ENCODE assay signal across 10 mouse cellular contexts in genomic region chr12:31560002-31560401, GRCm38 (mm10). TPM values are rescaled to one million over a fixed set of nuclear protein-coding genes. Genes with fewer than 3 reads are reported as not detected.
A peak's percentile ranks its signal among the peaks of the same experiment; 100 is the strongest.
DNase-seq lines count a peak whose midpoint lies in the region; ATAC-seq and TF ChIP-seq lines count a peak whose summit lies in the region.
"Had no signal": no experiment of that assay in that cellular context is flagged by ENCODE, and none has a peak within 500 bp of the region (broad histone marks: within the 10 kb centered on the region; RNA-seq: fewer than 3 reads in every experiment).

No protein-coding gene starts in this region.

- no peak for TF ChIP-seq EP300 in CH12.LX (IDR thresholded peaks at IDR 0.05; ENCODE audit: low read length)
- no peak for TF ChIP-seq EP300 in liver, postnatal 0 days (IDR thresholded peaks at IDR 0.05; ENCODE audit: low read depth)

- ATAC-seq in heart, embryonic 11.5 days (replicated peaks; ENCODE audit: insufficient number of reproducible peaks, low FRiP score, low TSS enrichment) = no peak
- ATAC-seq in forebrain, postnatal 0 days = no peak
- no peak for ATAC-seq in liver, postnatal 0 days

- H3K9me3 ChIP-seq in heart, embryonic 11.5 days (replicated peaks; ENCODE audit: control insufficient read depth, low read length) = no peaks in the 10 kb centered on the region
- H3K9me3 ChIP-seq in CH12.LX (replicated peaks; ENCODE audit: low read length) = peaks cover 2% of the 10 kb centered on the region
- H3K9me3 ChIP-seq in forebrain, postnatal 0 days (ENCODE audit: low read length) = no peaks in the 10 kb centered on the region
- H3K9me3 ChIP-seq in liver, postnatal 0 days (ENCODE audit: low read length) = no peaks in the 10 kb centered on the region

- in situ Hi-C loops in CH12.LX (cut with MboI; ENCODE audit: low pct_ligation_motif_present, low pct_unique_long_range_greater_than_20kb, low sequenced_read_pairs) = no loop called here

- no peak overlapping the region for H3K9ac ChIP-seq in heart, embryonic 11.5 days (ENCODE audit: low read depth, low read length)
- H3K9ac ChIP-seq in CH12.LX (ENCODE audit: insufficient read depth, low read depth) = no peak overlapping the region
- no peak overlapping the region for H3K9ac ChIP-seq in forebrain, postnatal 0 days
- H3K9ac ChIP-seq in liver, postnatal 0 days (replicated peaks) = no peak overlapping the region

- dilution Hi-C loops in CH12.LX (cut with MboI; ENCODE audit: extremely low pct_ligation_motif_present, extremely low pct_unique_long_range_greater_than_20kb, low sequenced_read_pairs) = no loop called here

- H3K36me3 ChIP-seq in heart, embryonic 11.5 days (ENCODE audit: control insufficient read depth, insufficient read depth, low read length) = no peaks in the 10 kb centered on the region
- no peaks in the 10 kb centered on the region for H3K36me3 ChIP-seq in CH12.LX (replicated peaks in 1 of 2; ENCODE audit: control insufficient read depth in 1 of 2, insufficient read depth in 1 of 2, low read length in 1 of 2)
- H3K36me3 ChIP-seq in forebrain, postnatal 0 days (ENCODE audit: insufficient read depth) = no peaks in the 10 kb centered on the region
- H3K36me3 ChIP-seq in liver, postnatal 0 days (replicated peaks; ENCODE audit: insufficient read depth, low read length) = no peaks in the 10 kb centered on the region

- H3K27me3 ChIP-seq in heart, embryonic 11.5 days (ENCODE audit: control insufficient read depth, insufficient read depth, low read length) = peaks cover 36% of the 10 kb centered on the region
- no peaks in the 10 kb centered on the region for H3K27me3 ChIP-seq in CH12.LX (replicated peaks)
- peaks cover 38% of the 10 kb centered on the region for H3K27me3 ChIP-seq in forebrain, postnatal 0 days (ENCODE audit: insufficient read depth, low read length)
- H3K27me3 ChIP-seq in liver, postnatal 0 days (ENCODE audit: insufficient read depth, low read length) = peaks cover 47% of the 10 kb centered on the region

- peak overlapping the region; percentile 56 for H3K4me3 ChIP-seq in heart, embryonic 11.5 days (ENCODE audit: low read depth, low read length)
- no peak overlapping the region for H3K4me3 ChIP-seq in CH12.LX (replicated peaks in 1 of 3; ENCODE audit: low read depth in 2 of 3, low read length in 2 of 3, poor library complexity in 1 of 3)
- H3K4me3 ChIP-seq in forebrain, postnatal 0 days (ENCODE audit: low read depth, low read length) = peak overlapping the region; percentile 51; the same call in 1 of the 2 replicates
- peak overlapping the region; percentile 43; the same call in 1 of the 2 replicates for H3K4me3 ChIP-seq in liver, postnatal 0 days (ENCODE audit: low read depth, low read length)

- H3K4me1 ChIP-seq in heart, embryonic 11.5 days (ENCODE audit: control insufficient read depth, insufficient read depth, low read length) = no peaks in the 10 kb centered on the region
- no peaks in the 10 kb centered on the region; a peak in 1 of 4 replicates for H3K4me1 ChIP-seq in CH12.LX (ENCODE audit: control insufficient read depth in 1 of 2, insufficient read depth in 2 of 2)
- H3K4me1 ChIP-seq in forebrain, postnatal 0 days (ENCODE audit: insufficient read depth) = no peaks in the 10 kb centered on the region
- H3K4me1 ChIP-seq in liver, postnatal 0 days (ENCODE audit: insufficient read depth) = peaks cover 7% of the 10 kb centered on the region

- WGBS in heart, embryonic 11.5 days (ENCODE audit: insufficient replicate concordance) = 16% methylated on average over 5 of the region's 5 CpGs
- WGBS in forebrain, postnatal 0 days = 13% methylated on average over 5 of the region's 5 CpGs
- WGBS in liver, postnatal 0 days (ENCODE audit: insufficient replicate concordance) = 17% methylated on average over 5 of the region's 5 CpGs

- no peak for DNase-seq in heart, postnatal 10 days
- no peak for DNase-seq in CH12.LX (ENCODE audit: extremely low read depth)
- no peak for DNase-seq in forebrain, postnatal 0 days
- no peak for DNase-seq in liver, postnatal 0 days
- no peak for DNase-seq in thymus, postnatal 4 days
- no peak for DNase-seq in cerebellum, adult 11-12 months
- no peak for DNase-seq in gastrocnemius, postnatal 4 days (ENCODE audit: low spot score in 2 of 2)
- DNase-seq: cerebellum, adult 11 months; layer of hippocampus, postnatal 36 days had no signal

- no peak for TF ChIP-seq CTCF in CH12.LX (conservative IDR thresholded peaks at IDR 0.05 in 1 of 2, IDR thresholded peaks at IDR 0.05 in 1 of 2; ENCODE audit: low read depth in 2 of 2, low read length in 2 of 2)
- no peak for TF ChIP-seq CTCF in forebrain, postnatal 0 days (IDR thresholded peaks at IDR 0.05; ENCODE audit: low read depth)
- TF ChIP-seq CTCF in liver, postnatal 0 days (IDR thresholded peaks at IDR 0.05; ENCODE audit: low read depth) = no peak

- TF ChIP-seq RAD21 in CH12.LX (IDR thresholded peaks at IDR 0.05; ENCODE audit: low read depth, low read length) = no peak

- no peak overlapping the region for H3K27ac ChIP-seq in heart, embryonic 11.5 days (ENCODE audit: low read depth, low read length)
- no peak overlapping the region for H3K27ac ChIP-seq in CH12.LX (ENCODE audit: insufficient read depth, low read depth)
- H3K27ac ChIP-seq in forebrain, postnatal 0 days (ENCODE audit: low read depth, low read length) = no peak overlapping the region
- H3K27ac ChIP-seq in liver, postnatal 0 days (ENCODE audit: low read depth) = no peak overlapping the region

- intact Hi-C loops in heart, postnatal 10 days (cut with DNase I) = no loop called here

- H3K4me2 ChIP-seq in heart, embryonic 11.5 days = peak overlapping the region; percentile 99
- peak overlapping the region; percentile 88 for H3K4me2 ChIP-seq in CH12.LX (ENCODE audit: insufficient read depth, low read depth, poor library complexity, severe bottlenecking)
- H3K4me2 ChIP-seq in forebrain, postnatal 0 days (ENCODE audit: low read depth) = peak overlapping the region; percentile 100
- 0 out of 2 replicates have a peak overlapping the region, but pooled peaks have one; percentile 63 for H3K4me2 ChIP-seq in liver, postnatal 0 days (ENCODE audit: low read depth, low read length)

- H3K79me2 ChIP-seq in CH12.LX (replicated peaks; ENCODE audit: control insufficient read depth, extremely low read depth, insufficient read depth, poor library complexity, severe bottlenecking) = no peaks in the 10 kb centered on the region

- TF ChIP-seq POLR2A in CH12.LX (IDR thresholded peaks at IDR 0.05; ENCODE audit: low read depth, low read length) = no peak

TF ChIP-seq in CH12.LX, 34 proteins besides CTCF, POLR2A, EP300 and RAD21:
- no peak for TF ChIP-seq HCFC1 (IDR thresholded peaks at IDR 0.05; ENCODE audit: low read depth, low read length)
- no peak for TF ChIP-seq IRF4 (IDR thresholded peaks at IDR 0.05; ENCODE audit: low read depth, low read length)
- no peak for TF ChIP-seq CHD2 (IDR thresholded peaks at IDR 0.05; ENCODE audit: low read length)
- TF ChIP-seq GABPA (IDR thresholded peaks at IDR 0.05; ENCODE audit: insufficient replicate concordance, low read depth, low read length) = no peak
- no peak for TF ChIP-seq ELF1 (IDR thresholded peaks at IDR 0.05; ENCODE audit: low read depth, low read length)
- TF ChIP-seq ZKSCAN1 (IDR thresholded peaks at IDR 0.05; ENCODE audit: borderline replicate concordance, low read depth, low read length) = no peak
- TF ChIP-seq NELFE (IDR thresholded peaks at IDR 0.05; ENCODE audit: low read depth, low read length) = no peak

RNA-seq across cellular contexts. Expression of gene Slc26a4, which starts 0.2 kb away (rescaled TPM):
- polyA plus RNA-seq in heart, embryonic 11.5 days (2014; fragmentation: Nextera tagmentation; extraction: Ambion mirVana) = 0.19 TPM in 1 of 2 replicates, not detected in the other
- total RNA-seq in heart, postnatal 10 days (2021) = under 1 TPM in 1 of 2 experiments, not detected in 1; 0.10 TPM
- total RNA-seq in CH12.LX (2012; rRNA removed) (not detected in 2 replicates), CH12.LX (2014; rRNA removed) (not detected in 2 replicates)
- polyA plus RNA-seq in CH12.LX (2012; ENCODE audit: insufficient read length, low read depth) = not detected in 2 replicates
- total RNA-seq in forebrain, postnatal 0 days (2014; rRNA removed) = 0.23 and 0.81 TPM in 2 replicates
- polyA plus RNA-seq in forebrain, postnatal 0 days (2015; fragmentation: Nextera tagmentation; extraction: Ambion mirVana) = 0.26 and 0.31 TPM in 2 replicates
- polyA plus RNA-seq in liver, postnatal 0 days (2015; fragmentation: Nextera tagmentation; extraction: Ambion mirVana) = 0.04 TPM in 2 replicates
- under 1 TPM; 0.08 to 0.15 TPM for total RNA-seq in gastrocnemius, postnatal 4 days (2021)

Comparison
In these comparisons a context has a peak if more than half of its experiments do, and no peak if none do; other contexts are left out.
1. H3K4me3 ChIP-seq: peak in heart, embryonic 11.5 days (single experiment), forebrain, postnatal 0 days (single experiment) and liver, postnatal 0 days (single experiment); none in CH12.LX (0 of 3).
2. Peak in every context shown above with its lines, with median percentiles within 50 percentile points of each other: H3K4me2 ChIP-seq.